Mouse (Mus musculus): Measurements from ENCODE around the gene Dnttip2. TPM values are rescaled to one million over a fixed set of nuclear protein-coding genes. Genes with fewer than 3 reads are reported as not detected.

The Dnttip2 gene
- total RNA-seq, 2 experiments from 2014 or later = 22.0 to 23.4 TPM

GRCm38 (mm10) chr3:122324528-122324927 lies 50.3 kb downstream of the Dnttip2 start:
- no peak for DNase-seq

GRCm38 (mm10) chr3:122330484-122330883 lies 56.3 kb downstream of the Dnttip2 start:
- DNase-seq = no peak

- DNase-seq = no peak
Observed at GRCm38 (mm10) chr3:122333493-122333892, 59.3 kb downstream of the Dnttip2 start.

GRCm38 (mm10) chr3:122333902-122334301 lies 59.7 kb downstream of the Dnttip2 start:
- DNase-seq = no peak

- DNase-seq = no peak
Observed at GRCm38 (mm10) chr3:122334375-122334774, 60.2 kb downstream of the Dnttip2 start.

Small RNA genes lying within 50 kb of the gene (microRNA-seq; reads per million reads assigned to microRNA genes)
- 0 reads per million in 2 experiments for gene Gm22903
- 23.6 to 69.7 reads per million in 2 experiments for gene Mir760

Other genes with a start within 250 kb of the Dnttip2 start
- 1 to 10 TPM; 1.8 to 2.3 TPM for gene Abca4, start 229.9 kb upstream of the Dnttip2 start, total RNA-seq (2021)
- 10 to 100 TPM; 27.9 to 32.3 TPM for gene Gclm, start 28.8 kb upstream of the Dnttip2 start, total RNA-seq (2021)
- 10 to 100 TPM; 14.1 to 23.2 TPM for gene Bcar3, start 19.7 kb downstream of the Dnttip2 start, total RNA-seq (2021)

Data from gastrocnemius, postnatal 10 days (tissue).